Mouse (Mus musculus) thymus, postnatal 36 days (tissue): ENCODE data around the gene Vmn1r143.
"Not testable (repeated sequence)": the region's sequence is repeated elsewhere in the genome, so short reads cannot be mapped to it uniquely, and the experiment has no call there.

Source experiments
- DNase-seq, 2 experiments: peaks; one replicate each; pipeline ENCODE4 v3.0.0; 2022; ENCODE audit warnings: mixed read lengths in 2 of 2

The Vmn1r143 gene

GRCm38 (mm10) chr7:22189077-22189476 lies at the start of gene Vmn1r143:
TSS of gene Vmn1r143 (plus strand) at chr7:22189377.
- DNase-seq = not testable (repeated sequence)

GRCm38 (mm10) chr7:22163935-22164334 lies 25.2 kb upstream of the Vmn1r143 start, which contains the start of gene Vmn1r142:
TSS of gene Vmn1r142 (minus strand) at chr7:22164035.
- not testable (repeated sequence) for DNase-seq

GRCm38 (mm10) chr7:22201164-22201563 lies 12.0 kb downstream of the Vmn1r143 start, which contains the start of gene Gm8653:
TSS of gene Gm8653 (minus strand) at chr7:22201264.
- not testable (repeated sequence) for DNase-seq

- not testable (repeated sequence) for DNase-seq
Observed at GRCm38 (mm10) chr7:22229384-22229783, 40.2 kb downstream of the Vmn1r143 start, which contains the start of gene Gm8453. TSS of gene Gm8453 (minus strand) at chr7:22229484.
